Mouse (Mus musculus): ENCODE data around the gene Rfng. TPM values are rescaled to one million over a fixed set of nuclear protein-coding genes. Genes with fewer than 3 reads are reported as not detected.

The Rfng gene
- total and polyA plus RNA-seq, 2 experiments = 3.1 to 25.1 TPM

DNA sequence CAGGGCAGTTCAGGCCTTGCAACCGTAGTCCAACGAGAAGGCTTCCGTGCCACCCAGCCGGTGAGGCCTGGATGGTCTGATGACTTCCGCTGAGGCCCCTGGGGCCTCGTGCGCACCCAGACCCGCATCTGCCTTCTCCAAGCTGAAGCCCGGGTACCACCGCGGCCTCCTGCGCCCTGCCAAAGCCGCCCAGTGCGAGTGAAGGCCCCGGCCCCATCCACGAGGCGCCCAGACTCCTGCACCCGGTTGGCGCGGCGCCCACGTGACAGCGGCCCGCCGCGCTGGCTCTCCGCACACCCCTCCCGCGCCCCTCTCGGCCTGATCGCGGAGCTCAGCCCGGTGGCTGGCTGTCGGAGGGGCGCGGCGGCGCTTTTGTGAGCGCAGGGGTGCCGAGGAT, 39.5 kb upstream of the Rfng start:
- peak overlapping the region; percentile 81 for H3K27ac ChIP-seq (replicated peaks; ENCODE audit: insufficient read depth, low read depth, low read length)
- no peak for TF ChIP-seq POLR2A (IDR thresholded peaks at IDR 0.05; ENCODE audit: extremely low read depth, insufficient read depth, low read length)
- peak overlapping the region; percentile 94 for H3K9ac ChIP-seq (ENCODE audit: low read depth, low read length)
- peaks cover 34% of the 10 kb centered on the region for H3K4me1 ChIP-seq (ENCODE audit: control insufficient read depth, insufficient read depth, low read length)
- H3K36me3 ChIP-seq (ENCODE audit: control insufficient read depth, insufficient read depth, low read length) = peaks cover 15% of the 10 kb centered on the region
- H3K4me3 ChIP-seq (ENCODE audit: insufficient read depth, low read depth, low read length) = peak overlapping the region; percentile 96
- no peaks in the 10 kb centered on the region for H3K27me3 ChIP-seq (ENCODE audit: control insufficient read depth, insufficient read depth, low read length)
- no peak for DNase-seq (ENCODE audit: extremely low read depth, low read depth, low spot score)
- 2% methylated on average over 40 of the region's 40 CpGs for WGBS
- H3K79me2 ChIP-seq (ENCODE audit: control insufficient read depth, insufficient read depth, low read length) = peaks cover 19% of the 10 kb centered on the region

DNA sequence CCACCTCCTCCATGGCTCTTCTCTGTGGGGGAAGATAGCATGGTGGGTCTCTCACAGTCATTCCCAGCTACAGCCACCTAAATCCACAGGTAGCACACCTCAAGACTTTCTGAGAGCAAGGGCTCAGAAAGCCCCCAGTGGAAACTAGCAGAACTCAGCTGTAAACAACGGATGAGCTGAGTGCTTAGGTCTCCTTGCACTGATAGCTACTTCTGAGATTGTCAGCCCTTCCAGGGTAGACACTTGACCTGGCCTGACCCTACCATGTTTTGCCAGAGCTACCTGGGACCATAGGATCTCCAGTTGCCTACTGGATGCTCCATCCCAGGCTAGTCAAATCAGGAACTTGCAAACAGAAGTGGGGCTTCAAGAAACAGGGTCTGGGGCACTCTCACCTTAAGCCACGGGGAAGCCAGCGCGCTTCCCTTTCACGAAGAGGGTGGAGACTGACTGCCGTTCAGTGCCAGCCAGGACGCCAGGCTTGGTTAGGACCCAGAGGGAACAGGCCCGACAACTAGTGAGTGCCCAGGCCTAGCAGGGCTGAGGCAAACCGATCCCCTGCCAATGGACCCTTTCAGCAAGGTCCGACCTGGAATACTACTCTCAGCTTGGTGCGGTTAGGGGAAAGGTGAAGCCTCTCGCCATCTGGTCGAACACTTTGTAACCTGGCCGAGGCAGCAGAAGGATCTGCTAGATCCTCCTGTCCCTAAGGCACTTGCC, 39.0 kb upstream of the Rfng start:
- peak overlapping the region; percentile 96 for H3K4me3 ChIP-seq (ENCODE audit: insufficient read depth, low read depth, low read length)
- 6% methylated on average over 14 of the region's 14 CpGs for WGBS
- peaks cover 38% of the 10 kb centered on the region for H3K4me1 ChIP-seq (ENCODE audit: control insufficient read depth, insufficient read depth, low read length)
- H3K79me2 ChIP-seq (ENCODE audit: control insufficient read depth, insufficient read depth, low read length) = peaks cover 19% of the 10 kb centered on the region
- no peaks in the 10 kb centered on the region for H3K27me3 ChIP-seq (ENCODE audit: control insufficient read depth, insufficient read depth, low read length)
- DNase-seq (ENCODE audit: extremely low read depth, low read depth, low spot score) = no peak
- peak overlapping the region; percentile 94 for H3K9ac ChIP-seq (ENCODE audit: low read depth, low read length)
- TF ChIP-seq CTCF (IDR thresholded peaks at IDR 0.05; ENCODE audit: low read depth, low read length) (no peak), POLR2A (IDR thresholded peaks at IDR 0.05; ENCODE audit: extremely low read depth, insufficient read depth, low read length) (0 out of 2 replicates have a peak, but pooled peaks have one; percentile 27)
- H3K27ac ChIP-seq (replicated peaks; ENCODE audit: insufficient read depth, low read depth, low read length) = peak overlapping the region; percentile 81
- peaks cover 20% of the 10 kb centered on the region for H3K36me3 ChIP-seq (ENCODE audit: control insufficient read depth, insufficient read depth, low read length)

- 25% methylated on average over 4 of the region's 4 CpGs for WGBS
- peaks cover 19% of the 10 kb centered on the region for H3K79me2 ChIP-seq (ENCODE audit: control insufficient read depth, insufficient read depth, low read length)
- peaks cover 41% of the 10 kb centered on the region for H3K4me1 ChIP-seq (ENCODE audit: control insufficient read depth, insufficient read depth, low read length)
- peak overlapping the region; percentile 94 for H3K9ac ChIP-seq (ENCODE audit: low read depth, low read length)
- peak overlapping the region; percentile 81 for H3K27ac ChIP-seq (replicated peaks; ENCODE audit: insufficient read depth, low read depth, low read length)
- peak overlapping the region; percentile 96 for H3K4me3 ChIP-seq (ENCODE audit: insufficient read depth, low read depth, low read length)
- H3K36me3 ChIP-seq (ENCODE audit: control insufficient read depth, insufficient read depth, low read length) = peaks cover 23% of the 10 kb centered on the region
- TF ChIP-seq POLR2A (IDR thresholded peaks at IDR 0.05; ENCODE audit: extremely low read depth, insufficient read depth, low read length) (0 out of 2 replicates have a peak, but pooled peaks have one; percentile 2), CTCF (IDR thresholded peaks at IDR 0.05; ENCODE audit: low read depth, low read length) (no peak)
- no peaks in the 10 kb centered on the region for H3K27me3 ChIP-seq (ENCODE audit: control insufficient read depth, insufficient read depth, low read length)
- no peak for DNase-seq (ENCODE audit: extremely low read depth, low read depth, low spot score)
Observed at GRCm38 (mm10) chr11:120822321-120822720, 38.3 kb upstream of the Rfng start.

DNA sequence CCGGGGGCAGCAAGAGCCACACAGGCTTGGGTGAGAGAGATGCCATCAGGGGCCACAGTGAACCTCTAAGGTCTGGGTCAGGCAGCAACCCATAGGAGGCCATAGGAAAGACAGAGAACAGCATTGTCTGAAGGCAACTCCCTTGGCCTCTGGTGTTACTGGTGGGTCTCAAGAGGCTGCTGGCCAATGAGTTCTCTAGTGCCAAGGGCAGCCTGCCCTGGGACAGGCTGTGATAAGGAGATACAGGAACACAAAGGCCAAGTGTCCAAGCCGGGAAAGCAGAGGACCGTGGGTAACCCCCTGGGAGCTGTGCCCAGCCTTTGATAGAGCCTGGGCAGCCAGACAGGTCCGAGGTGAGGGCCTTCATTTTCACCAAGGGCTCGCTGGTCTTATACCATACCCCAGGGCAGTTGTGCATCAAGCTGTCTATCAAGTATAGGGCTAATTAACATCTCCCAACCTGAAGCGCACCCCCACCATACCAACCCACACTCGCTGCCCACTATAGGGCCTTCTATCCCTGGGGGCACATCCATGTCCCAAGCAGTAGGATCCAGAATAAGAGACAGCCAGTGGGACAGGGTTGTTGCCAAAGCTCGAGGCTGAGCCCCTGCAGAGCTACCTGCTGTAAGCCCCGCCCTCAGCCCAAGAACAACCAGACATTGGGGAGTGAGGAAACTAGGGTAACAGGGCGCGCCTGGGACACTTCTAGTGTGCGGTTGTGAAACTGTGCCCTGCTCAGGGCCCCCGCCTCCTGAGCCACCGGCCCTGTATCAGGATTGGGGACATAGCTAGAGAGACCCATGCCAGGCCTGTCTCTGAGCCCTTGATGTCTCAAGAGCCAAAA, 37.3 kb upstream of the Rfng start:
- DNase-seq (ENCODE audit: extremely low read depth, low read depth, low spot score) = peak; percentile 66
- Histone ChIP-seq H3K4me3 (ENCODE audit: insufficient read depth, low read depth, low read length) (peak overlapping the region; percentile 96), H3K9ac (ENCODE audit: low read depth, low read length) (peak overlapping the region; percentile 94), H3K27ac (replicated peaks; ENCODE audit: insufficient read depth, low read depth, low read length) (peak overlapping the region; percentile 81), H3K36me3 (ENCODE audit: control insufficient read depth, insufficient read depth, low read length) (peaks cover 31% of the 10 kb centered on the region), H3K27me3 (ENCODE audit: control insufficient read depth, insufficient read depth, low read length) (no peaks in the 10 kb centered on the region), H3K4me1 (ENCODE audit: control insufficient read depth, insufficient read depth, low read length) (peaks cover 41% of the 10 kb centered on the region), H3K79me2 (ENCODE audit: control insufficient read depth, insufficient read depth, low read length) (peaks cover 19% of the 10 kb centered on the region)
- WGBS = 45% methylated on average over 14 of the region's 14 CpGs
- TF ChIP-seq POLR2A (IDR thresholded peaks at IDR 0.05; ENCODE audit: extremely low read depth, insufficient read depth, low read length) (no peak), CTCF (IDR thresholded peaks at IDR 0.05; ENCODE audit: low read depth, low read length) (no peak)

GRCm38 (mm10) chr11:120820546-120820945, 36.5 kb upstream of the Rfng start:
- peaks cover 38% of the 10 kb centered on the region for H3K36me3 ChIP-seq (ENCODE audit: control insufficient read depth, insufficient read depth, low read length)
- TF ChIP-seq CTCF (IDR thresholded peaks at IDR 0.05; ENCODE audit: low read depth, low read length) (no peak), POLR2A (IDR thresholded peaks at IDR 0.05; ENCODE audit: extremely low read depth, insufficient read depth, low read length) (no peak)
- H3K9ac ChIP-seq (ENCODE audit: low read depth, low read length) = peak overlapping the region; percentile 94; the same call in 1 of the 2 replicates
- peaks cover 19% of the 10 kb centered on the region for H3K79me2 ChIP-seq (ENCODE audit: control insufficient read depth, insufficient read depth, low read length)
- H3K4me1 ChIP-seq (ENCODE audit: control insufficient read depth, insufficient read depth, low read length) = peaks cover 37% of the 10 kb centered on the region
- H3K27me3 ChIP-seq (ENCODE audit: control insufficient read depth, insufficient read depth, low read length) = no peaks in the 10 kb centered on the region
- no peak for DNase-seq (ENCODE audit: extremely low read depth, low read depth, low spot score)
- H3K4me3 ChIP-seq (ENCODE audit: insufficient read depth, low read depth, low read length) = peak overlapping the region; percentile 96; the same call in 1 of the 2 replicates
- no peak overlapping the region; the same call in 1 of the 2 replicates for H3K27ac ChIP-seq (replicated peaks; ENCODE audit: insufficient read depth, low read depth, low read length)
- whole genome bisulfite sequencing = 88% methylated on average over 14 of the region's 14 CpGs

Data from liver, adult 2 months (tissue).